Mouse (Mus musculus): ENCODE data around the gene Kcnj14. TPM values are rescaled to one million over a fixed set of nuclear protein-coding genes. Genes with fewer than 3 reads are reported as not detected.

Gene Kcnj14
- polyA plus RNA-seq, 1 experiment: 0.08 TPM

- H3K4me3 ChIP-seq (replicated peaks): no peak overlapping the region
- no peaks in the 10 kb centered on the region for H3K36me3 ChIP-seq (replicated peaks; ENCODE audit: low read length)
- H3K27me3 ChIP-seq (replicated peaks): peaks cover 55% of the 10 kb centered on the region
- peaks cover 20% of the 10 kb centered on the region for H3K9me3 ChIP-seq
- no peak for TF ChIP-seq FLI1 (IDR thresholded peaks at IDR 0.05; ENCODE audit: low read length)
- TF ChIP-seq GATA1 (IDR thresholded peaks at IDR 0.05; ENCODE audit: borderline replicate concordance, low read length): no peak
- H3K4me1 ChIP-seq: peaks cover 26% of the 10 kb centered on the region
These were observed 53.5 kb downstream of the Kcnj14 start for GRCm38 (mm10) chr7:45771101-45771500.

GRCm38 (mm10) chr7:45770427-45771082 is 54.0 kb downstream of the Kcnj14 start:
- TF ChIP-seq FLI1 (IDR thresholded peaks at IDR 0.05; ENCODE audit: low read length) (no peak), GATA1 (IDR thresholded peaks at IDR 0.05; ENCODE audit: borderline replicate concordance, low read length) (no peak)
- no peak overlapping the region for H3K4me3 ChIP-seq (replicated peaks)
- H3K27me3 ChIP-seq (replicated peaks): peaks cover 55% of the 10 kb centered on the region
- H3K4me1 ChIP-seq: peaks cover 28% of the 10 kb centered on the region
- no peaks in the 10 kb centered on the region for H3K36me3 ChIP-seq (replicated peaks; ENCODE audit: low read length)
- H3K9me3 ChIP-seq: peaks cover 15% of the 10 kb centered on the region

- no peak for TF ChIP-seq GATA1 (IDR thresholded peaks at IDR 0.05; ENCODE audit: borderline replicate concordance, low read length)
- TF ChIP-seq FLI1 (IDR thresholded peaks at IDR 0.05; ENCODE audit: low read length): no peak
- Histone ChIP-seq H3K36me3 (replicated peaks; ENCODE audit: low read length) (no peaks in the 10 kb centered on the region), H3K4me3 (replicated peaks) (no peak overlapping the region), H3K4me1 (peaks cover 23% of the 10 kb centered on the region), H3K27me3 (replicated peaks) (peaks cover 39% of the 10 kb centered on the region), H3K9me3 (peaks cover 8% of the 10 kb centered on the region)
These were observed 57.1 kb downstream of the Kcnj14 start for GRCm38 (mm10) chr7:45767500-45767899.

GRCm38 (mm10) chr7:45766764-45767163 is 57.8 kb downstream of the Kcnj14 start:
- TF ChIP-seq GATA1 (IDR thresholded peaks at IDR 0.05; ENCODE audit: borderline replicate concordance, low read length): no peak
- TF ChIP-seq FLI1 (IDR thresholded peaks at IDR 0.05; ENCODE audit: low read length): no peak
- Histone ChIP-seq H3K27me3 (replicated peaks) (peaks cover 37% of the 10 kb centered on the region), H3K4me3 (replicated peaks) (no peak overlapping the region), H3K4me1 (peaks cover 22% of the 10 kb centered on the region), H3K36me3 (replicated peaks; ENCODE audit: low read length) (no peaks in the 10 kb centered on the region), H3K9me3 (peaks cover 8% of the 10 kb centered on the region)

Other genes starting within 250 kb of the Kcnj14 start
- gene Fgf21, start 209.3 kb downstream of the Kcnj14 start, polyA plus RNA-seq (2012; ENCODE audit: insufficient read depth, low replicate concordance): not detected in 2 replicates
- gene Fut1, start 207.5 kb downstream of the Kcnj14 start, polyA plus RNA-seq (2012; ENCODE audit: insufficient read depth, low replicate concordance): 1.1 TPM in 1 of 2 replicates, not detected in the other
- not detected in 2 replicates for gene Izumo1, start 203.0 kb downstream of the Kcnj14 start, polyA plus RNA-seq (2012; ENCODE audit: insufficient read depth, low replicate concordance)
- 0.36 TPM in 1 of 2 replicates, not detected in the other for gene Rasip1, start 197.3 kb downstream of the Kcnj14 start, polyA plus RNA-seq (2012; ENCODE audit: insufficient read depth, low replicate concordance)
- gene Mamstr, start 184.8 kb downstream of the Kcnj14 start, polyA plus RNA-seq (2012; ENCODE audit: insufficient read depth, low replicate concordance): not detected in 2 replicates
- not detected in 2 replicates for gene Fut2, start 158.4 kb downstream of the Kcnj14 start, polyA plus RNA-seq (2012; ENCODE audit: insufficient read depth, low replicate concordance)
- gene Ntn5, start 140.8 kb downstream of the Kcnj14 start, polyA plus RNA-seq (2012; ENCODE audit: insufficient read depth, low replicate concordance): not detected in 2 replicates
- not detected in 2 replicates for gene Sec1, start 130.4 kb downstream of the Kcnj14 start, polyA plus RNA-seq (2012; ENCODE audit: insufficient read depth, low replicate concordance)
- gene Car11, start 124.9 kb downstream of the Kcnj14 start, polyA plus RNA-seq (2012; ENCODE audit: insufficient read depth, low replicate concordance): 1.1 and 3.5 TPM in 2 replicates
- 23.4 and 41.9 TPM in 2 replicates for gene Dbp, start 119.7 kb downstream of the Kcnj14 start, polyA plus RNA-seq (2012; ENCODE audit: insufficient read depth, low replicate concordance)
- 10,199 and 14,647 TPM in 2 replicates for gene Rpl18, start 109.3 kb downstream of the Kcnj14 start, polyA plus RNA-seq (2012; ENCODE audit: insufficient read depth, low replicate concordance)
- 242 and 413 TPM in 2 replicates for gene Sphk2, start 106.8 kb downstream of the Kcnj14 start, polyA plus RNA-seq (2012; ENCODE audit: insufficient read depth, low replicate concordance)
- gene Fam83e, start 103.6 kb downstream of the Kcnj14 start, polyA plus RNA-seq (2012; ENCODE audit: insufficient read depth, low replicate concordance): not detected in 2 replicates
- not detected in 2 replicates for gene Spaca4, start 99.0 kb downstream of the Kcnj14 start, polyA plus RNA-seq (2012; ENCODE audit: insufficient read depth, low replicate concordance)
- 0.67 and 0.79 TPM in 2 replicates for gene Lmtk3, start 41.0 kb downstream of the Kcnj14 start, polyA plus RNA-seq (2012; ENCODE audit: insufficient read depth, low replicate concordance)
- 1.00 TPM in 1 of 2 replicates, not detected in the other for gene Sult2b1, start 40.1 kb downstream of the Kcnj14 start, polyA plus RNA-seq (2012; ENCODE audit: insufficient read depth, low replicate concordance)
- 157 and 160 TPM in 2 replicates for gene Cyth2, start 10.2 kb downstream of the Kcnj14 start, polyA plus RNA-seq (2012; ENCODE audit: insufficient read depth, low replicate concordance)
- 6.0 and 20.5 TPM in 2 replicates for gene Grwd1, start 6.2 kb upstream of the Kcnj14 start, polyA plus RNA-seq (2012; ENCODE audit: insufficient read depth, low replicate concordance)
- 331 and 1,292 TPM in 2 replicates for gene Kdelr1, start 48.0 kb upstream of the Kcnj14 start, polyA plus RNA-seq (2012; ENCODE audit: insufficient read depth, low replicate concordance)
- 0.31 and 2.6 TPM in 2 replicates for gene Grin2d, start 53.6 kb upstream of the Kcnj14 start, polyA plus RNA-seq (2012; ENCODE audit: insufficient read depth, low replicate concordance)
- 2.7 and 6.4 TPM in 2 replicates for gene Syngr4, start 71.9 kb upstream of the Kcnj14 start, polyA plus RNA-seq (2012; ENCODE audit: insufficient read depth, low replicate concordance)
- 19.2 and 32.5 TPM in 2 replicates for gene Tmem143, start 72.2 kb upstream of the Kcnj14 start, polyA plus RNA-seq (2012; ENCODE audit: insufficient read depth, low replicate concordance)
- gene Emp3, start 96.6 kb upstream of the Kcnj14 start, polyA plus RNA-seq (2012; ENCODE audit: insufficient read depth, low replicate concordance): 176 and 453 TPM in 2 replicates
- gene Ccdc114, start 99.3 kb upstream of the Kcnj14 start, polyA plus RNA-seq (2012; ENCODE audit: insufficient read depth, low replicate concordance): 0.82 TPM in 1 of 2 replicates, not detected in the other
- gene Abcc6, start 205.5 kb upstream of the Kcnj14 start, polyA plus RNA-seq (2012; ENCODE audit: insufficient read depth, low replicate concordance): not detected in 2 replicates
- gene Nomo1, start 208.9 kb upstream of the Kcnj14 start, polyA plus RNA-seq (2012; ENCODE audit: insufficient read depth, low replicate concordance): 172 and 218 TPM in 2 replicates